Mouse (Mus musculus) embryonic facial prominence, embryonic 11.5 days (tissue): ENCODE measurements around the gene Slc35b3. TPM values are rescaled to one million over a fixed set of nuclear protein-coding genes. Genes with fewer than 3 reads are reported as not detected.

ENCODE experiments used
- ATAC-seq: fragments of 200-750 bp; cut with Nextera tagmentation; replicated peaks from 2 replicates; pipeline ENCODE4 v1.8.0; 2017; ENCODE audit warnings: low read depth; ENCODE audit not compliant: insufficient number of reproducible peaks, low FRiP score, low TSS enrichment
- DNase-seq: peaks from one replicate; pipeline ENCODE4 v3.0.0-alpha.2; 2015; ENCODE audit warnings: low spot score
- H3K27ac ChIP-seq: fragments of 300-500 bp; sonication (generic); replicated peaks from 2 replicates; pipeline ENCODE4 v1.5.1; 2014; ENCODE audit warnings: mild to moderate bottlenecking, low read depth, low read length, control low read depth
- H3K27me3 ChIP-seq: fragments of 300-500 bp; sonication (generic); 2 replicates; pipeline ENCODE4 v1.6.1; 2014; ENCODE audit warnings: mild to moderate bottlenecking, low read length, moderate library complexity, mixed read lengths; ENCODE audit not compliant: control insufficient read depth, insufficient read depth
- H3K36me3 ChIP-seq: fragments of 300-500 bp; sonication (generic); replicated peaks from 2 replicates; pipeline ENCODE4 v1.6.1; 2014; ENCODE audit warnings: low read depth, mild to moderate bottlenecking, low read length, moderate library complexity, mixed read lengths; ENCODE audit not compliant: control insufficient read depth, insufficient read depth
- H3K4me1 ChIP-seq: fragments of 300-500 bp; sonication (generic); 2 replicates; pipeline ENCODE4 v1.6.1; 2014; ENCODE audit warnings: low read length, mixed read lengths; ENCODE audit not compliant: control insufficient read depth, insufficient read depth
- H3K4me2 ChIP-seq: fragments of 300-500 bp; sonication (generic); 2 replicates; pipeline ENCODE4 v1.6.1; 2014; ENCODE audit warnings: low read depth, mild to moderate bottlenecking, control low read depth, low read length, moderate library complexity
- H3K4me3 ChIP-seq: fragments of 300-500 bp; sonication (generic); 2 replicates; pipeline ENCODE4 v1.5.1; 2014; ENCODE audit warnings: low read depth, low read length, control low read depth
- H3K9ac ChIP-seq: fragments of 300-500 bp; sonication (generic); replicated peaks from 2 replicates; pipeline ENCODE4 v1.6.1; 2014; ENCODE audit warnings: mild to moderate bottlenecking, control low read depth, low read length
- H3K9me3 ChIP-seq: fragments of 300-500 bp; sonication (generic); replicated peaks from 2 replicates; pipeline ENCODE4 v1.6.1; 2016; ENCODE audit warnings: mild to moderate bottlenecking, low read length, inconsistent platforms, mixed read lengths; ENCODE audit not compliant: control insufficient read depth
- WGBS: fragments of 180-500 bp; shearing (Covaris S2); extraction: QIAGEN DNeasy Blood & Tissue Kit; methylation state at CpG from one replicate; pipeline ENCODE4 v1.1.7; 2014; 5-methylcytosine and 5-hydroxymethylcytosine counted together
- polyA plus RNA-seq: library from polyadenylated mRNA; unstranded; fragments of >200 nt; fragmentation: Nextera tagmentation; extraction: Ambion mirVana; gene quantifications from 2 replicates; pipeline ENCODE4 v1.2.1, GENCODE M21; 2014

Slc35b3 gene
- polyA plus RNA-seq, 1 experiment from 2014 or later = 30.6 TPM

DNA sequence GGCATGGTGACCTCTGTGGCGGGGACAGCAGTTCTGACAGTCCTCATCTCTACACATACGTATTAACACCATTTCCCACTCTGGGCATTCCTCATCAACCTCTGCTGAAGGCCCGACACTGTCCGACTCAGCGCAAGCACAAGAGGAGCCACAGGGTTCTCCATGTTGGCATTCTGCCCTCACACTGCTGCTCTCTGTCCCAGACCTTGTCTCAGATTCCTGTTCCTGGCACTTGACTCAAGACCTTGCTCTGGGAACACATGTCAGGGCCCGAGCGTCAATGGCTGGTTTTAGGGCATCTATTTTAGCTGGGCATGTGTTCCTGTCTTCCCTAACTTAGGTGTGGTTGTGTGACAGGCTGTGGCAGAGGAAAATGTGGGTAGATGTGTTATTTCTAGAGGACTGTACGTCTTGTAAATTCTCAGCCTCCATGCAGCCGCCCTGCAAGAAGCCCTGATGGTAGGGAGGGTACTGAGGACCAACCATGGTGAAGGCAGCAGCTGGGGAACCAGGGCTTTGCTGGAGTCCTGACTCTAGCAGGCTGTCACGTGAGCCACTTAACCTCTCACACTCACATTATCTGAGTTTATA is 24.7 kb downstream of the Slc35b3 start:
- Histone ChIP-seq H3K27me3 (no peaks in the 10 kb centered on the region), H3K4me1 (no peaks in the 10 kb centered on the region), H3K4me2 (no peak overlapping the region), H3K9me3 (no peaks in the 10 kb centered on the region), H3K36me3 (no peaks in the 10 kb centered on the region), H3K27ac (no peak overlapping the region), H3K9ac (no peak overlapping the region), H3K4me3 (no peak overlapping the region)
- ATAC-seq (no peak), DNase-seq (no peak)
- WGBS = 94% methylated on average over 10 of the region's 10 CpGs

DNA sequence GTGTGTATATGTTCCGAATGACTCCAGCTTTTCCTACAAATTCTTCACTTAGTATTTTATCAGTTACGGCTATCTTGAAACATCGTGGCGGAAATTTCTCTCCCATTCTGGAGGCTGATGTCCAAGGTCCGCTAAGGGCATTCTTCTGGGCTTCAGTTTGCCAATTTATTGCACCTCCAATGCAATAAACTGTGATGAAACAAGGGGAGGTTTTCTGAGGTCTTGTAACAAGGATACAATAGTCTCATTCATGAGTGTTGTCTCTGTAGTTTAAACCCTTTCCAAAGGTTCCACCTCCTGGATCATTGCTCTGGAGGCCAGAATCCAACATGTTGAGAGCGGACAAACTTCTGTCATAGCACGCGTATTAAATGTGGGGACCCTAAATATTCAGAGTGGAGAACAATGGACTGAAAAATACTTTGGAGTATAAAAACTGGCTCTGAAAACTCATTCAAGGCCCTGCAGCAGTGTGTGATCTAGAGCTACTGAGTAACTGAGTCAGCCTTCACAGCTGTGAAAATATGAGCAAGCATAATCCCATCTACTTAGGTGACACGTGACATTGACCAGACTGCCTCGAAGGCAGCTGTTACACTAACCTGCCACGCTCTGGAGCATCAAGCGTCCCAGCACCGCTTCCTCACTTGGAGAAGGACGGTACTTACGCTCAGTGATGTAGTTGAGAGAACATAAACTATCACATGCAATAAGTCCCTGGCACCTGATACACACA is 30.7 kb downstream of the Slc35b3 start:
- Histone ChIP-seq H3K9ac (no peak overlapping the region), H3K4me2 (no peak overlapping the region), H3K9me3 (no peaks in the 10 kb centered on the region), H3K36me3 (no peaks in the 10 kb centered on the region), H3K27me3 (no peaks in the 10 kb centered on the region), H3K27ac (no peak overlapping the region), H3K4me1 (no peaks in the 10 kb centered on the region), H3K4me3 (no peak overlapping the region)
- no peak for ATAC-seq
- no peak for DNase-seq
- 94% methylated on average over 15 of the region's 15 CpGs for WGBS

DNA sequence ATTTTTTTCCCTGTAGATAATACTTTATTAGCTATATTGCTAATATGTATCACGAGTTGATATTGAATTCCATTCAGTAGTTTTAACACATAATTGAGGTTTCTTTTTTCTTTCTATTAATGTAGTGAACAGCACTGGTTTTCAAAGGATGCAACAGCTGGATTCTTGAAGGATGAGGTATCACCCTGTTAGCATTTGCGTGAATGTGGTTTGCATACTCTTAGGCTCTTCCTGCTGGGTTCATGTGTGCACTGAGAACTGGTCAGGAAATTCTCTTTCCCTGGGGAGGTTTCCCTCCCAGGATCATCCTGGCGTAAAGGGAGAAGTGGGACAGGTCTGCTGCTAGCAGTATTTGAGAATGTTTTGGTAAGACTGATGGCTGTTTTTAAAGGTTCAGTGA is 38.0 kb downstream of the Slc35b3 start:
- no peak for DNase-seq
- H3K27ac ChIP-seq = no peak overlapping the region
- no peak overlapping the region for H3K9ac ChIP-seq
- 52% methylated on average over 3 of the region's 3 CpGs for WGBS
- H3K36me3 ChIP-seq = no peaks in the 10 kb centered on the region
- H3K9me3 ChIP-seq = no peaks in the 10 kb centered on the region
- no peak for ATAC-seq
- H3K27me3 ChIP-seq = no peaks in the 10 kb centered on the region
- H3K4me1 ChIP-seq = no peaks in the 10 kb centered on the region
- no peak overlapping the region for H3K4me2 ChIP-seq
- no peak overlapping the region for H3K4me3 ChIP-seq

DNA sequence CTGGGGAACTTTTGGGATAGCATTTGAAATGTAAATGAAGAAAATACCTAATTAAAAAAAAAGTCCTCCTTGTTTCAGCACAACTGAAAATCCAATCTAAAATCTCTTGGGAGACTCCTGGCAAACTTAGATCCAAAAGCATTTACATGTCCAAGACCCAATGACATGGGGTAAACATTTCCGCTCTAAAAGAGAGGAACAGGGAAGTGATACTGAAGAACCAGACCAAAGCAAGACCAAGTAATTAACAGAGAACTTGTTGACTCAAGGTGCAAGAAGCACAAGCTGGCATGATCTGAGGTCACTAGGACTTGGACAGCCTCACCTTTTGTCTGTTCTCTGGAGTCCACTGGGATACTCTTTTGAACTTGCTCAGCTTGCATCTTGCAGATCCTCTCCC is 39.4 kb downstream of the Slc35b3 start:
- DNase-seq (no peak), ATAC-seq (no peak)
- WGBS = 89% methylated on average over 1 of the region's 1 CpGs
- no peak overlapping the region for H3K27ac ChIP-seq
- no peaks in the 10 kb centered on the region for H3K36me3 ChIP-seq
- H3K4me2 ChIP-seq = no peak overlapping the region
- H3K9me3 ChIP-seq = no peaks in the 10 kb centered on the region
- no peak overlapping the region for H3K4me3 ChIP-seq
- no peaks in the 10 kb centered on the region for H3K4me1 ChIP-seq
- no peaks in the 10 kb centered on the region for H3K27me3 ChIP-seq
- H3K9ac ChIP-seq = no peak overlapping the region

DNA sequence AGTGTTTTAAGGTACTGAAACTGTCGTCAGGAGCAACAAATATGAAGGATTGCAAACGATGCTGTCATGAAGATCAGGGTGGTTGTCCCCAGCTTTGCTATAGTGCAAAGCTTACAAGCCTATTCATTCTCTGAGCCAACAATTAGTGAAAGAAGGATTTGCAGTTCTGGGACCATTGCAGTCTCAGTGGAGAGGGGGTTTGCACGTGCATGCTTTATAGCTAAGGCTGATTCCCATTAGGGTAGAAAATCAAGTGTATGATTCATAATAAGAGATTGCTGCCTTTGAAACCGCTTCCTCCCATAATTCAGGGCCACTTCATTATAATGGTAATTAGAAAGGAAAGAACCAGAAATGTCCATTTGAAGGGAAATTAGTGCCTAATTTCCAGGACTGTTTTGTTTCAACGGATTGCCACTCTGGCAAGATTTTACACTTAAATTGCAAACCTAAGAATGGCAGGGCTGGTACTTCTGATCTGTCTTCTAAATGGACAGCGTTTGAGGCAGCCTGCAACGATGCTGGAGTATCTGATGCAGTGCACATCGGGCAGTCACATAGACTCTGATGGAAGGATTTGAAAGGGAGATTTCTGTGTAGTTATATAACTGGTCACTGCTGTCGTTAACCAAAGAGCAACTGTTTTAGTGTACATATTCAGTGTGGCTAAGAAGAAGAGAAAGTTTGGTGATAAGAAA is 42.3 kb downstream of the Slc35b3 start:
- no peak for ATAC-seq
- no peaks in the 10 kb centered on the region for H3K9me3 ChIP-seq

DNA sequence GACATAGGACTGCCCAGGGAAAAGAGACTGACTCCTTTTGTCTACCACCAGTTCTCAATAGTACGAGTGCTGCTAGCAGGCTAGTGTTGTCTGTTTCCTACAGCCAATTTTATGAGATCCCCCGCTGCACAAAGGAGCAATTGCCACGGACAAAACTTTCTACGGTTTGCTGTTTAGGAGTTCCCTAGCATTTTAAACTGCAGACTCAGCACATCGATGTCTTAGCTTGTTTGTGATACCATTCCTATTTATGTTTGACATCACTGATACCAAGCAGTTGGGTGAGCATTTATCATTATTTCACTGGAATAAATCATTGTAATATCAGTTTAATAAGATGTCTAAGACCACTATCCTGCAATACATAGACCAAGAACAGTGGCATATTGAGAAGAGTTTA is 43.1 kb downstream of the Slc35b3 start:
- WGBS = 85% methylated on average over 5 of the region's 5 CpGs
- Histone ChIP-seq H3K27ac (no peak overlapping the region), H3K9ac (no peak overlapping the region), H3K36me3 (no peaks in the 10 kb centered on the region), H3K4me1 (no peaks in the 10 kb centered on the region), H3K4me3 (no peak overlapping the region), H3K9me3 (no peaks in the 10 kb centered on the region), H3K4me2 (no peak overlapping the region), H3K27me3 (no peaks in the 10 kb centered on the region)
- ATAC-seq (no peak), DNase-seq (no peak)

More for the DNA sequence above, 42.3 kb downstream of the Slc35b3 start:
- H3K4me2 ChIP-seq = no peak overlapping the region
- no peak for DNase-seq
- H3K27ac ChIP-seq = no peak overlapping the region
- no peak overlapping the region for H3K4me3 ChIP-seq
- H3K9ac ChIP-seq = no peak overlapping the region
- H3K36me3 ChIP-seq = no peaks in the 10 kb centered on the region
- 72% methylated on average over 9 of the region's 9 CpGs for WGBS
- no peaks in the 10 kb centered on the region for H3K4me1 ChIP-seq
- H3K27me3 ChIP-seq = no peaks in the 10 kb centered on the region

DNA sequence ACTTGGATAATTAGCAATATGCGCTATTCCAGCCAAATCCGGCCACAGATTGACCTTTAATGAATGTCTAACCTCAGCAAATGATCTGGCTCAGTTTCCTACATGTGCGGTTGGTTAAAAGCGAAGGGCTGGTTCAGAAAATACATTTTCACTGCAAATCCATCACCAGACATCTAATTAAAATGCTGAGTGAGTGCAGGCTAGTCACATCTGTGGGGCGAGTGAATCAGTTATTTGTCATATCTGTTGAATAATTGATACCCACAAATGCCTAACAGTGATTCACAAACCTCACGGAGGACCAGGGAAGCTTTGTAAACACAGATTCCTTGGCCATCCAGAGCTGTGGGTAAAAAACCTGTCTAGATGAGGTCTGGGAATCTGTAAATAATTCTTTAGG is 45.9 kb downstream of the Slc35b3 start:
- DNase-seq = no peak
- H3K27ac ChIP-seq = no peak overlapping the region
- no peaks in the 10 kb centered on the region for H3K36me3 ChIP-seq
- H3K9me3 ChIP-seq = no peaks in the 10 kb centered on the region
- no peak for ATAC-seq
- no peak overlapping the region for H3K9ac ChIP-seq
- H3K4me2 ChIP-seq = no peak overlapping the region
- no peak overlapping the region for H3K4me3 ChIP-seq
- WGBS = 83% methylated on average over 6 of the region's 6 CpGs
- no peaks in the 10 kb centered on the region for H3K4me1 ChIP-seq
- H3K27me3 ChIP-seq = no peaks in the 10 kb centered on the region

DNA sequence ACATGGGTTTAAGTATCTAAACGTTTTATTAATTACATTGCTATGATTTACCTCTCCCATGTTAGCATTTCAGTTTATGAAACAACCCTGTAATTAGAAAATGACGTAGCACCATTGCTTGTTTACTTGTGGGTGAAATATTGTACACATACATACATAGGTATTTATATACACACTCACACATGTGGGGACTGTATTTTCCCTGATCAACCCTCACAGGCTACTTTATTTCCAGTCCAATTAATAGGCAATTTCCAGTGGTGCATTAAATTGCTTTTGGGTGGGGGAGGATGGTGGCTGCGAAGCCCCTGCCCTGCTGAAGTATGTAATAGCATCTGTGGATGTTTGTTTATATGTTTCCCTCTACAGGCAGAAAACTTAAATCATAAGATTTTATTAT is 68.3 kb downstream of the Slc35b3 start:
- 65% methylated on average over 3 of the region's 3 CpGs for WGBS
- Histone ChIP-seq H3K27ac (no peak overlapping the region), H3K4me2 (no peak overlapping the region), H3K9ac (no peak overlapping the region), H3K27me3 (no peaks in the 10 kb centered on the region), H3K4me3 (no peak overlapping the region), H3K9me3 (no peaks in the 10 kb centered on the region), H3K36me3 (no peaks in the 10 kb centered on the region), H3K4me1 (no peaks in the 10 kb centered on the region)
- DNase-seq (no peak), ATAC-seq (no peak)
